17 mouse cellular contexts compared by ENCODE assay signal in genomic region chr16:91061531-91062318, GRCm38 (mm10). TPM values are rescaled to one million over a fixed set of nuclear protein-coding genes. Genes with fewer than 3 reads are reported as not detected.
DNase-seq lines count a peak whose midpoint lies in the region; ATAC-seq and TF ChIP-seq lines count a peak whose summit lies in the region.
"Had no signal": no experiment of that assay in that cellular context is flagged by ENCODE, and none has a peak within 500 bp of the region (broad histone marks: within the 10 kb centered on the region; RNA-seq: fewer than 3 reads in every experiment).

No protein-coding gene starts in this region.

- no peak for TF ChIP-seq EP300 in lung, postnatal 0 days (IDR thresholded peaks at IDR 0.05)

- ATAC-seq in heart, embryonic 12.5 days (ENCODE audit: insufficient number of reproducible peaks, low FRiP score): no peak
- ATAC-seq in lung, postnatal 0 days: peak; percentile 26; the same call in 1 of the 2 replicates
- ATAC-seq in intestine, postnatal 0 days: no peak
- ATAC-seq: forebrain, embryonic 13.5 days had no signal

- DNase-seq in heart, adult 11 months: peak; percentile 90
- DNase-seq in lung, postnatal 0 days (ENCODE audit: low spot score): peak; percentile 51
- no peak for DNase-seq in lung, postnatal 25 days (ENCODE audit: low spot score)
- DNase-seq in induced T-regulatory cell, adult 2 months (ENCODE audit: low read depth): peak; percentile 91
- no peak for DNase-seq in heart, postnatal 4 days
- no peak for DNase-seq in layer of hippocampus, postnatal 36 days
- DNase-seq: cerebellum, postnatal 36 days; gastrocnemius, adult 2 months; kidney, adult 8-10 months; right cerebral cortex, postnatal 25 days; thymus, postnatal 4 days had no signal

- no peak overlapping the region for H3K9ac ChIP-seq in heart, embryonic 12.5 days
- H3K9ac ChIP-seq in lung, postnatal 0 days (replicated peaks; ENCODE audit: low read depth): no peak overlapping the region
- no peak overlapping the region for H3K9ac ChIP-seq in intestine, postnatal 0 days (ENCODE audit: low read depth, low read length)
- H3K9ac ChIP-seq: forebrain, embryonic 13.5 days; stomach, embryonic 15.5 days had no signal

- no peaks in the 10 kb centered on the region for H3K9me3 ChIP-seq in heart, embryonic 12.5 days (replicated peaks)
- H3K9me3 ChIP-seq in lung, postnatal 0 days (ENCODE audit: low read length): no peaks in the 10 kb centered on the region
- H3K9me3 ChIP-seq in intestine, postnatal 0 days (ENCODE audit: control insufficient read depth): no peaks in the 10 kb centered on the region
- H3K9me3 ChIP-seq: forebrain, embryonic 13.5 days; hindbrain, embryonic 10.5 days; megakaryocyte, embryonic 14.5 days; stomach, embryonic 15.5 days had no signal

- no peak overlapping the region for H3K27ac ChIP-seq in heart, embryonic 12.5 days (ENCODE audit: poor library complexity, severe bottlenecking)
- H3K27ac ChIP-seq in lung, postnatal 0 days (ENCODE audit: low read length): no peak overlapping the region
- H3K27ac ChIP-seq in intestine, postnatal 0 days (ENCODE audit: low read depth, low read length): no peak overlapping the region
- H3K27ac ChIP-seq: forebrain, embryonic 13.5 days; gastrocnemius, adult 2 months; hindbrain, embryonic 10.5 days; stomach, embryonic 15.5 days had no signal

- no peaks in the 10 kb centered on the region for H3K36me3 ChIP-seq in heart, embryonic 12.5 days
- H3K36me3 ChIP-seq in lung, postnatal 0 days (ENCODE audit: insufficient read depth, low read length): no peaks in the 10 kb centered on the region
- H3K36me3 ChIP-seq in intestine, postnatal 0 days (ENCODE audit: control insufficient read depth, insufficient read depth): no peaks in the 10 kb centered on the region
- H3K36me3 ChIP-seq: hindbrain, embryonic 10.5 days; stomach, embryonic 15.5 days had no signal

- no peak overlapping the region for H3K4me2 ChIP-seq in heart, embryonic 12.5 days
- no peak overlapping the region for H3K4me2 ChIP-seq in lung, postnatal 0 days (replicated peaks; ENCODE audit: low read depth, low read length)
- no peak overlapping the region for H3K4me2 ChIP-seq in intestine, postnatal 0 days (replicated peaks; ENCODE audit: low read depth)
- H3K4me2 ChIP-seq: forebrain, embryonic 13.5 days; stomach, embryonic 15.5 days had no signal

- 72% methylated on average over 13 of the region's 13 CpGs for WGBS in heart, embryonic 12.5 days
- WGBS in lung, postnatal 0 days: 57% methylated on average over 13 of the region's 13 CpGs
- WGBS in intestine, postnatal 0 days: 53% methylated on average over 13 of the region's 13 CpGs

- no peak for TF ChIP-seq CTCF in lung, postnatal 0 days (IDR thresholded peaks at IDR 0.05)
- TF ChIP-seq CTCF in intestine, postnatal 0 days (IDR thresholded peaks at IDR 0.05; ENCODE audit: low read depth): no peak

- peaks cover 12% of the 10 kb centered on the region; the same call in 1 of the 2 replicates for H3K27me3 ChIP-seq in heart, embryonic 12.5 days (replicated peaks)
- no peaks in the 10 kb centered on the region for H3K27me3 ChIP-seq in lung, postnatal 0 days (replicated peaks; ENCODE audit: insufficient read depth, low read length)
- no peaks in the 10 kb centered on the region for H3K27me3 ChIP-seq in intestine, postnatal 0 days (replicated peaks; ENCODE audit: control insufficient read depth, insufficient read depth, low read length)
- H3K27me3 ChIP-seq: stomach, embryonic 15.5 days had no signal

- H3K4me1 ChIP-seq in heart, embryonic 12.5 days (replicated peaks): peaks cover 6% of the 10 kb centered on the region; the same call in 1 of the 2 replicates
- no peaks in the 10 kb centered on the region for H3K4me1 ChIP-seq in lung, postnatal 0 days (ENCODE audit: insufficient read depth, low read depth, low read length)
- H3K4me1 ChIP-seq in intestine, postnatal 0 days (replicated peaks; ENCODE audit: control insufficient read depth, insufficient read depth, low read length): no peaks in the 10 kb centered on the region
- H3K4me1 ChIP-seq: forebrain, embryonic 13.5 days; stomach, embryonic 15.5 days had no signal

- no peak overlapping the region for H3K4me3 ChIP-seq in heart, embryonic 12.5 days
- no peak overlapping the region for H3K4me3 ChIP-seq in lung, postnatal 0 days (ENCODE audit: low read depth, low read length)
- H3K4me3 ChIP-seq in intestine, postnatal 0 days (ENCODE audit: low read depth, low read length): no peak overlapping the region
- H3K4me3 ChIP-seq: forebrain, embryonic 13.5 days; gastrocnemius, adult 2 months; hindbrain, embryonic 10.5 days; megakaryocyte, embryonic 14.5 days; stomach, embryonic 15.5 days had no signal

RNA-seq across cellular contexts. Expression of gene Paxbp1, which starts 17.4 kb away (rescaled TPM):
- polyA plus RNA-seq in heart, embryonic 12.5 days (2016; fragmentation: Nextera tagmentation; extraction: Ambion mirVana): 52.5 and 55.6 TPM in 2 replicates
- 20.3 and 23.9 TPM in 2 replicates for polyA plus RNA-seq in lung, postnatal 0 days (2015; fragmentation: Nextera tagmentation; extraction: Ambion mirVana)
- 10 to 100 TPM; 31.9 to 36.7 TPM for total RNA-seq in heart, postnatal 4 days (2021)
- polyA plus RNA-seq in intestine, postnatal 0 days (2015; fragmentation: Nextera tagmentation; extraction: Ambion mirVana): 17.3 and 19.1 TPM in 2 replicates
- 10 to 100 TPM; 68.1 to 77.8 TPM for total RNA-seq in layer of hippocampus, postnatal 36 days (2021)

RNA-seq across cellular contexts. Expression of gene 4932438H23Rik, which starts 33.2 kb away (rescaled TPM):
- 0.17 TPM in 1 of 2 replicates, not detected in the other for polyA plus RNA-seq in heart, embryonic 12.5 days (2016; fragmentation: Nextera tagmentation; extraction: Ambion mirVana)
- polyA plus RNA-seq in lung, postnatal 0 days (2015; fragmentation: Nextera tagmentation; extraction: Ambion mirVana): 0.07 and 0.26 TPM in 2 replicates
- total RNA-seq in heart, postnatal 4 days (2021): under 1 TPM in 1 of 2 experiments, not detected in 1; 0.23 TPM
- 0.34 and 0.44 TPM in 2 replicates for polyA plus RNA-seq in intestine, postnatal 0 days (2015; fragmentation: Nextera tagmentation; extraction: Ambion mirVana)
- 1 to 10 TPM; 1.2 to 1.4 TPM for total RNA-seq in layer of hippocampus, postnatal 36 days (2021)

RNA-seq across cellular contexts. Expression of gene Synj1, which starts 50.6 kb away (rescaled TPM):
- 14.9 and 18.3 TPM in 2 replicates for polyA plus RNA-seq in heart, embryonic 12.5 days (2016; fragmentation: Nextera tagmentation; extraction: Ambion mirVana)
- polyA plus RNA-seq in lung, postnatal 0 days (2015; fragmentation: Nextera tagmentation; extraction: Ambion mirVana): 12.7 and 13.1 TPM in 2 replicates
- 10 to 100 TPM; 29.2 to 32.6 TPM for total RNA-seq in heart, postnatal 4 days (2021)
- polyA plus RNA-seq in intestine, postnatal 0 days (2015; fragmentation: Nextera tagmentation; extraction: Ambion mirVana): 15.8 and 16.6 TPM in 2 replicates
- 100 to 1,000 TPM; 381 to 404 TPM for total RNA-seq in layer of hippocampus, postnatal 36 days (2021)

Comparison
In these comparisons a context has a peak if more than half of its experiments do, and no peak if none do; other contexts are left out.
1. DNase-seq: peak in heart, adult 11 months (single experiment), lung, postnatal 0 days (single experiment) and induced T-regulatory cell, adult 2 months (single experiment); none in lung, postnatal 25 days (single experiment), heart, postnatal 4 days (single experiment) and layer of hippocampus, postnatal 36 days (0 of 2).